In genomic region chr6:116319259-116319658, GRCm38 (mm10) we compare ENCODE assay signal across 8 mouse cellular contexts.
"Had no signal": no experiment of that assay in that cellular context is flagged by ENCODE, and none has a peak within 500 bp of the region (broad histone marks: within the 10 kb centered on the region; RNA-seq: fewer than 3 reads in every experiment).

No protein-coding gene starts in this region.

- DNase-seq: kidney, adult 9 months; kidney, postnatal 14 days; kidney, postnatal 4 days; left cerebral cortex, postnatal 4 days; liver, postnatal 0 days; lung, embryonic 14.5 days; spleen, adult 18-20 months; thymus, postnatal 25 days had no signal
